Mouse (Mus musculus) lung, postnatal 0 days (tissue): ENCODE measurements at regions not wholly inside any gene's neighbourhood (a gene's known extent, or its start where the extent isn't known, plus 50 kb on each side); places are given as distances from the start of the nearest gene placed in this dataset.

Source experiments
- CTCF ChIP-seq: IDR thresholded peaks from 2 replicates; pipeline ENCODE4 v1.5.1; 2016; ENCODE audit warnings: antibody characterized with exemption, mild to moderate bottlenecking
- EP300 ChIP-seq: IDR thresholded peaks from 2 replicates; pipeline ENCODE4 v1.6.1; 2016; ENCODE audit warnings: antibody characterized with exemption, mild to moderate bottlenecking, control low read depth

DNA sequence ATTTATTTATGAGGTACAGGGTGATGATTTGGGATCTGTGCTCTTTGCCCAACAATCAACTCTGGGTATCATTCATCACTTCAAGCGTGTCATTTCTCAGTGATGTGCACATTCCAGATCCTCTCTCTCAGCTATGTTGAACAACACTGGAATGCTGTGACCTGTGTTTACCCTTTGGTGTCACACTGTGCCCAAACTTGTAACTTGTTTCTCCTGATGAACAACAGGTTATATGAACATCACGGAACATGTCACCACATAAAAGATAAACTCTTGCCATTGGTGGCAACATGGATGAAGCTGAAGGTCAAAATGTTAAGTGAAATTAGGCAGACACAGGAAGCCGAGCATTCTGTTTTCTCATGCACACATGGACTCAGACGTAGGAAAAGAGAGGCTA is 1330.9 kb upstream of the A1bg start:
- TF ChIP-seq CTCF (no peak), EP300 (no peak)
